Mouse (Mus musculus) brain, embryonic 14.5 days (tissue): ENCODE data around the gene Plpp7.

ENCODE experiments used
- CTCF ChIP-seq: fragments of 200-500 bp; IDR thresholded peaks from 2 replicates; pipeline ENCODE4 v1.5.1; 2012; ENCODE audit warnings: inconsistent platforms, mild to moderate bottlenecking, moderate library complexity, borderline replicate concordance; ENCODE audit not compliant: insufficient read depth, insufficient read length; ENCODE audit errors: extremely low read depth
- POLR2A ChIP-seq: fragments of 200-500 bp; IDR thresholded peaks from 2 replicates; pipeline ENCODE4 v1.6.1; 2012; ENCODE audit warnings: mild to moderate bottlenecking, inconsistent platforms, borderline replicate concordance; ENCODE audit not compliant: poor library complexity, insufficient read depth, insufficient read length, severe bottlenecking; ENCODE audit errors: extremely low read depth

DNA sequence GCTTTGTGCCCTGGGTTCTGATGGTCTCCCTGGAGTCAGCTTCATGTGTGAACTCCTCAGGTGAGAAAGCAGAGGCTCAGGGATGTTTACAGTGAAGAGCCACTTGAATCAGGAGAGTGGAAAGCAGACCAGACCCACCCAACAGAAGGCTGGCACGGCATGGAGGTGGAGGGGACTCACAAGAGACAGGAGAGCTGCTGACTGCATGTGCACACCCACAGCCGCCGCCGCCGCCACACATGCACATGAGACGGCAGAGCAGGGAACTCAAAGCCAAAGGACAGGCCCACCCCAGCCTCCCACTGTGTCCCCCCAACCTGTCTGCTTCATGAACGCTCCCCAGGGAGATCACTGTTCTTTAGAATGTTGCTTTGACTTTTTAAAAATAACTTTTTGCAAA, 8.8 kb downstream of the Plpp7 start:
- TF ChIP-seq POLR2A (no peak), CTCF (no peak)
